Mouse (Mus musculus): Measurements from ENCODE around the gene Uso1. TPM values are rescaled to one million over a fixed set of nuclear protein-coding genes. Genes with fewer than 3 reads are reported as not detected.
"Not testable (repeated sequence)": the region's sequence is repeated elsewhere in the genome, so short reads cannot be mapped to it uniquely, and the experiment has no call there.

Gene Uso1
- total RNA-seq, 1 experiment = 51.6 TPM

GRCm38 (mm10) chr5:92154861-92155260, 17.1 kb downstream of the Uso1 start:
- TF ChIP-seq CHD2 (IDR thresholded peaks at IDR 0.05; ENCODE audit: low read depth, low read length) (no peak), ZC3H11A (IDR thresholded peaks at IDR 0.05; ENCODE audit: borderline replicate concordance, low read depth, low read length) (no peak), MAFK (IDR thresholded peaks at IDR 0.05; ENCODE audit: insufficient read depth, low read depth, low read length) (no peak), ZNF384 (IDR thresholded peaks at IDR 0.05; ENCODE audit: low read depth, low read length) (no peak), HCFC1 (IDR thresholded peaks at IDR 0.05; ENCODE audit: borderline replicate concordance, insufficient read depth, low read length) (no peak)
- Histone ChIP-seq H3K36me3 (ENCODE audit: control insufficient read depth, insufficient read depth, low read length, poor library complexity, severe bottlenecking) (no peaks in the 10 kb centered on the region; the same call in 1 of the 2 replicates), H3K9ac (ENCODE audit: insufficient read depth, low read depth, low read length, poor library complexity, severe bottlenecking) (no peak overlapping the region), H3K4me1 (ENCODE audit: control insufficient read depth in 2 of 2, insufficient read depth in 2 of 2, low read length in 2 of 2, poor library complexity in 1 of 2) (0 out of 4 replicates have a peak, but pooled peaks cover 0 to 2% of the 10 kb centered on the region in 2 experiments), H3K27ac (ENCODE audit: insufficient read depth, low read depth, low read length, poor library complexity, severe bottlenecking) (no peak overlapping the region), H3K4me3 (ENCODE audit: insufficient read depth in 1 of 2, low read depth in 1 of 2, low read length in 2 of 2, poor library complexity in 1 of 2, severe bottlenecking in 1 of 2) (no peak overlapping the region), H3K9me3 (ENCODE audit: control insufficient read depth, insufficient read depth, low read depth, low read length) (no peaks in the 10 kb centered on the region)
- in situ Hi-C loops (cut with MboI; ENCODE audit: low sequenced_read_pairs in 2 of 2, unreplicated experiment in 2 of 2) = no loop called here
- no peak for DNase-seq (ENCODE audit: low read depth, low spot score)

- no peak for TF ChIP-seq HCFC1 (IDR thresholded peaks at IDR 0.05; ENCODE audit: borderline replicate concordance, insufficient read depth, low read length)
- no peak for TF ChIP-seq CHD2 (IDR thresholded peaks at IDR 0.05; ENCODE audit: low read depth, low read length)
- no peak for TF ChIP-seq ZNF384 (IDR thresholded peaks at IDR 0.05; ENCODE audit: low read depth, low read length)
- TF ChIP-seq ZC3H11A (IDR thresholded peaks at IDR 0.05; ENCODE audit: borderline replicate concordance, low read depth, low read length) = no peak
- no peak for TF ChIP-seq MAFK (IDR thresholded peaks at IDR 0.05; ENCODE audit: insufficient read depth, low read depth, low read length)
- no peak overlapping the region for H3K9ac ChIP-seq (ENCODE audit: insufficient read depth, low read depth, low read length, poor library complexity, severe bottlenecking)
- H3K9me3 ChIP-seq (ENCODE audit: control insufficient read depth, insufficient read depth, low read depth, low read length) = no peaks in the 10 kb centered on the region
- in situ Hi-C loops (cut with MboI; ENCODE audit: low sequenced_read_pairs in 2 of 2, unreplicated experiment in 2 of 2) = no loop called here
- H3K36me3 ChIP-seq (ENCODE audit: control insufficient read depth, insufficient read depth, low read length, poor library complexity, severe bottlenecking) = peaks cover 7% of the 10 kb centered on the region
- H3K4me1 ChIP-seq (ENCODE audit: control insufficient read depth in 2 of 2, insufficient read depth in 2 of 2, low read length in 2 of 2, poor library complexity in 1 of 2) = no peaks in the 10 kb centered on the region
- no peak overlapping the region for H3K4me3 ChIP-seq (ENCODE audit: insufficient read depth in 1 of 2, low read depth in 1 of 2, low read length in 2 of 2, poor library complexity in 1 of 2, severe bottlenecking in 1 of 2)
- DNase-seq (ENCODE audit: low read depth, low spot score) = no peak
- no peak overlapping the region for H3K27ac ChIP-seq (ENCODE audit: insufficient read depth, low read depth, low read length, poor library complexity, severe bottlenecking)
Measured at GRCm38 (mm10) chr5:92165976-92166375, 28.2 kb downstream of the Uso1 start.

GRCm38 (mm10) chr5:92183071-92183830, 45.5 kb downstream of the Uso1 start:
- Histone ChIP-seq H3K27ac (ENCODE audit: insufficient read depth, low read depth, low read length, poor library complexity, severe bottlenecking) (no peak overlapping the region), H3K4me1 (ENCODE audit: control insufficient read depth in 2 of 2, insufficient read depth in 2 of 2, low read length in 2 of 2, poor library complexity in 1 of 2) (no peaks in the 10 kb centered on the region), H3K36me3 (ENCODE audit: control insufficient read depth, insufficient read depth, low read length, poor library complexity, severe bottlenecking) (peaks cover 22% of the 10 kb centered on the region), H3K4me3 (ENCODE audit: insufficient read depth in 1 of 2, low read depth in 1 of 2, low read length in 2 of 2, poor library complexity in 1 of 2, severe bottlenecking in 1 of 2) (no peak overlapping the region), H3K9me3 (ENCODE audit: control insufficient read depth, insufficient read depth, low read depth, low read length) (no peaks in the 10 kb centered on the region), H3K9ac (ENCODE audit: insufficient read depth, low read depth, low read length, poor library complexity, severe bottlenecking) (no peak overlapping the region)
- no peak for DNase-seq (ENCODE audit: low read depth, low spot score)
- in situ Hi-C loops (cut with MboI; ENCODE audit: low sequenced_read_pairs in 2 of 2, unreplicated experiment in 2 of 2) = no loop called here
- no peak for TF ChIP-seq MAFK (IDR thresholded peaks at IDR 0.05; ENCODE audit: insufficient read depth, low read depth, low read length)
- TF ChIP-seq CHD2 (IDR thresholded peaks at IDR 0.05; ENCODE audit: low read depth, low read length) = no peak
- no peak for TF ChIP-seq ZC3H11A (IDR thresholded peaks at IDR 0.05; ENCODE audit: borderline replicate concordance, low read depth, low read length)
- no peak for TF ChIP-seq ZNF384 (IDR thresholded peaks at IDR 0.05; ENCODE audit: low read depth, low read length)
- TF ChIP-seq HCFC1 (IDR thresholded peaks at IDR 0.05; ENCODE audit: borderline replicate concordance, insufficient read depth, low read length) = no peak

GRCm38 (mm10) chr5:92188881-92189483, 51.2 kb downstream of the Uso1 start:
- Histone ChIP-seq H3K4me3 (ENCODE audit: insufficient read depth in 1 of 2, low read depth in 1 of 2, low read length in 2 of 2, poor library complexity in 1 of 2, severe bottlenecking in 1 of 2) (no peak overlapping the region), H3K9ac (ENCODE audit: insufficient read depth, low read depth, low read length, poor library complexity, severe bottlenecking) (no peak overlapping the region), H3K36me3 (ENCODE audit: control insufficient read depth, insufficient read depth, low read length, poor library complexity, severe bottlenecking) (peaks cover 25% of the 10 kb centered on the region), H3K27ac (ENCODE audit: insufficient read depth, low read depth, low read length, poor library complexity, severe bottlenecking) (no peak overlapping the region), H3K4me1 (ENCODE audit: control insufficient read depth in 2 of 2, insufficient read depth in 2 of 2, low read length in 2 of 2, poor library complexity in 1 of 2) (no peaks in the 10 kb centered on the region), H3K9me3 (ENCODE audit: control insufficient read depth, insufficient read depth, low read depth, low read length) (no peaks in the 10 kb centered on the region)
- in situ Hi-C loops (cut with MboI; ENCODE audit: low sequenced_read_pairs in 2 of 2, unreplicated experiment in 2 of 2) = no loop called here
- DNase-seq (ENCODE audit: low read depth, low spot score) = no peak
- TF ChIP-seq ZC3H11A (IDR thresholded peaks at IDR 0.05; ENCODE audit: borderline replicate concordance, low read depth, low read length) (no peak), MAFK (IDR thresholded peaks at IDR 0.05; ENCODE audit: insufficient read depth, low read depth, low read length) (no peak), CHD2 (IDR thresholded peaks at IDR 0.05; ENCODE audit: low read depth, low read length) (no peak), ZNF384 (IDR thresholded peaks at IDR 0.05; ENCODE audit: low read depth, low read length) (no peak), HCFC1 (IDR thresholded peaks at IDR 0.05; ENCODE audit: borderline replicate concordance, insufficient read depth, low read length) (no peak)

- H3K9me3 ChIP-seq (ENCODE audit: control insufficient read depth, insufficient read depth, low read depth, low read length); H3K4me3 ChIP-seq (ENCODE audit: insufficient read depth in 1 of 2, low read depth in 1 of 2, low read length in 2 of 2, poor library complexity in 1 of 2, severe bottlenecking in 1 of 2); H3K27ac ChIP-seq (ENCODE audit: insufficient read depth, low read depth, low read length, poor library complexity, severe bottlenecking); H3K9ac ChIP-seq (ENCODE audit: insufficient read depth, low read depth, low read length, poor library complexity, severe bottlenecking); in situ Hi-C loops (cut with MboI; ENCODE audit: low sequenced_read_pairs in 2 of 2, unreplicated experiment in 2 of 2); DNase-seq (ENCODE audit: low read depth, low spot score); H3K4me1 ChIP-seq (ENCODE audit: control insufficient read depth in 2 of 2, insufficient read depth in 2 of 2, low read length in 2 of 2, poor library complexity in 1 of 2): not testable (repeated sequence)
- H3K36me3 ChIP-seq (ENCODE audit: control insufficient read depth, insufficient read depth, low read length, poor library complexity, severe bottlenecking) = peaks cover 48% of the 10 kb centered on the region
Measured at GRCm38 (mm10) chr5:92195716-92196115, 58.0 kb downstream of the Uso1 start.

All from ES-E14 (cell line).